Comparison of ENCODE assay signal across 14 mouse cellular contexts in genomic region chr10:123199615-123200319, GRCm38 (mm10).
"Had no signal": no experiment of that assay in that cellular context is flagged by ENCODE, and none has a peak within 500 bp of the region (broad histone marks: within the 10 kb centered on the region; RNA-seq: fewer than 3 reads in every experiment).

No protein-coding gene starts in this region.

- H3K27me3 ChIP-seq: intestine, embryonic 15.5 days; kidney, embryonic 15.5 days; limb, embryonic 15.5 days; midbrain, embryonic 15.5 days; neural tube, embryonic 12.5 days had no signal

- H3K27ac ChIP-seq: intestine, embryonic 15.5 days; kidney, embryonic 15.5 days; left cerebral cortex, adult 2 months; limb, embryonic 15.5 days; midbrain, embryonic 15.5 days; neural tube, embryonic 12.5 days; stomach, postnatal 0 days had no signal

- H3K4me2 ChIP-seq: intestine, embryonic 15.5 days; kidney, embryonic 15.5 days; limb, embryonic 15.5 days; midbrain, embryonic 11.5 days; midbrain, embryonic 15.5 days; neural tube, embryonic 12.5 days had no signal

- ATAC-seq: intestine, embryonic 15.5 days; lung, postnatal 0 days; midbrain, embryonic 15.5 days had no signal

- H3K9me3 ChIP-seq: intestine, embryonic 15.5 days; kidney, embryonic 15.5 days; limb, embryonic 15.5 days; midbrain, embryonic 15.5 days; neural tube, embryonic 12.5 days had no signal

- H3K9ac ChIP-seq: intestine, embryonic 15.5 days; kidney, embryonic 15.5 days; limb, embryonic 15.5 days; midbrain, embryonic 15.5 days; neural tube, embryonic 12.5 days had no signal

- H3K4me1 ChIP-seq: intestine, embryonic 15.5 days had no signal

- H3K4me3 ChIP-seq: intestine, embryonic 15.5 days; kidney, embryonic 15.5 days; left cerebral cortex, adult 2 months; limb, embryonic 15.5 days; midbrain, embryonic 15.5 days; neural tube, embryonic 12.5 days had no signal

- H3K36me3 ChIP-seq: intestine, embryonic 15.5 days; kidney, embryonic 15.5 days; limb, embryonic 15.5 days; midbrain, embryonic 15.5 days; neural tube, embryonic 12.5 days had no signal

- DNase-seq: kidney, adult 18-20 months; kidney, postnatal 14 days; lung, adult 2 months; lung, postnatal 36 days; thymus, postnatal 36 days had no signal
